Mouse (Mus musculus) neural tube, embryonic 14.5 days (tissue): Measurements from ENCODE around the gene Gabra6. TPM values are rescaled to one million over a fixed set of nuclear protein-coding genes. Genes with fewer than 3 reads are reported as not detected.

Experiments used
- ATAC-seq: fragments of 200-750 bp; cut with Nextera tagmentation; 2 replicates; pipeline ENCODE4 v1.8.0; 2017; ENCODE audit warnings: low read depth, mild to moderate bottlenecking, moderate TSS enrichment, moderate library complexity
- H3K27ac ChIP-seq: fragments of 300-500 bp; sonication (generic); 2 replicates; pipeline ENCODE4 v1.5.1; 2014; ENCODE audit warnings: low read depth, mild to moderate bottlenecking, control low read depth, low read length, moderate library complexity, mixed read lengths
- H3K27me3 ChIP-seq: fragments of 300-500 bp; sonication (generic); 2 replicates; pipeline ENCODE4 v1.6.1; 2014; ENCODE audit warnings: low read length; ENCODE audit not compliant: control insufficient read depth, insufficient read depth
- H3K36me3 ChIP-seq: fragments of 300-500 bp; sonication (generic); 2 replicates; pipeline ENCODE4 v1.6.1; 2014; ENCODE audit warnings: low read length, mixed read lengths; ENCODE audit not compliant: control insufficient read depth, insufficient read depth
- H3K4me1 ChIP-seq: fragments of 300-500 bp; sonication (generic); 2 replicates; pipeline ENCODE4 v1.6.1; 2014; ENCODE audit warnings: low read length; ENCODE audit not compliant: control insufficient read depth, insufficient read depth
- H3K4me2 ChIP-seq: fragments of 300-500 bp; sonication (generic); 2 replicates; pipeline ENCODE4 v1.6.1; 2014; ENCODE audit warnings: mild to moderate bottlenecking, low read depth, low read length, control low read depth
- H3K4me3 ChIP-seq: fragments of 300-500 bp; sonication (generic); 2 replicates; pipeline ENCODE4 v1.5.1; 2014; ENCODE audit warnings: low read depth, low read length, control low read depth, mixed read lengths
- H3K9ac ChIP-seq: fragments of 300-500 bp; sonication (generic); replicated peaks from 2 replicates; pipeline ENCODE4 v1.6.1; 2014; ENCODE audit warnings: low read depth, mild to moderate bottlenecking, control low read depth, low read length, mixed read lengths
- H3K9me3 ChIP-seq: fragments of 300-500 bp; sonication (generic); 2 replicates; pipeline ENCODE4 v1.6.1; 2016; ENCODE audit warnings: low read length; ENCODE audit not compliant: control insufficient read depth
- WGBS: fragments of 180-500 bp; shearing (Covaris S2); extraction: QIAGEN DNeasy Blood & Tissue Kit; methylation state at CpG from one replicate; pipeline ENCODE4 v1.1.7; 2014; 5-methylcytosine and 5-hydroxymethylcytosine counted together
- polyA plus RNA-seq: library from polyadenylated mRNA; unstranded; fragments of >200 nt; fragmentation: Nextera tagmentation; extraction: Ambion mirVana; gene quantifications from 2 replicates; pipeline ENCODE4 v1.2.1, GENCODE M21; 2014

Gene Gabra6
- polyA plus RNA-seq, 1 experiment from 2014 or later = not detected

DNA sequence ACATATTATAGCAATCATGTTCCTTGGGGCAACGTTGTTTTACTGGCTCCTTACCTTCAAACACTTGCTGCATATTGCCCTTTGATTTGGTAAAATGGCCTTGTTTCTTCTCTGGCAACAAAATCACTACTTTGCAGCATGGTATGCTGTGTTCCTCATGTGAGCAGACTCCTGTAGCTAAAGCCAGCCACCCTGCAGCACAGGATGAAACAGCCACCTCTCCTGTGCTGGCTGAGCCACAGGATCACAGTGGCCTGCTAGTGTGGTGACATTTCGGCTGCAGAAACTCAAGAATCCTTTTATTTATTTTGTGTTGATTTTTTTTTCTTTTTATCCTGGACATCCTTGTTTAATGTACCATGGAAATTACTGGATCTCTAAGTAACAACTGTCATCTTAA, 11.8 kb downstream of the Gabra6 start:
- Histone ChIP-seq H3K4me3 (no peak overlapping the region), H3K9me3 (no peaks in the 10 kb centered on the region), H3K4me1 (no peaks in the 10 kb centered on the region), H3K36me3 (no peaks in the 10 kb centered on the region), H3K4me2 (no peak overlapping the region), H3K9ac (no peak overlapping the region), H3K27me3 (no peaks in the 10 kb centered on the region), H3K27ac (no peak overlapping the region)
- no peak for ATAC-seq
- 77% methylated on average over 2 of the region's 2 CpGs for WGBS

DNA sequence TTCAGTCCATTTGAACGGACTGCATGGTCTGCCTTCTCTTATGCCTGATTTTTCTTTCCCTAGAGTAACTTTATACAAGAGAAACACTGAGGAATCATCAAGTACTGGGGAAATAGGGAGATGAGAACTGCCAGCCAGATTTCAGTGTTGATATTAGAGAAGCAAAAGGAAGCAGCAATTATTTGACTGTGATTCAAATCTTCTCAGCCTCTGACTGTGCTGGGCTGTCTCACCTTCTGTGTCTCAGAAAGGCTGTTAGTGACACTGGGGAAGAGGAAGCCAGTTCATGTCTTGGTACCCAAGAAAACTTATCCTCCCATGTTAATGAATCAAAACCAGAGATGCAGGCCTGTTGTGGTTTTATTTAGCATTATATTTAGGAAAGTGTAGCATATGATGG, 14.8 kb downstream of the Gabra6 start:
- 89% methylated on average over 1 of the region's 1 CpGs for WGBS
- H3K27me3 ChIP-seq = no peaks in the 10 kb centered on the region
- no peak overlapping the region for H3K4me3 ChIP-seq
- no peak overlapping the region for H3K4me2 ChIP-seq
- no peaks in the 10 kb centered on the region for H3K9me3 ChIP-seq
- no peak overlapping the region for H3K9ac ChIP-seq
- no peak for ATAC-seq
- H3K27ac ChIP-seq = no peak overlapping the region
- no peaks in the 10 kb centered on the region for H3K4me1 ChIP-seq
- no peaks in the 10 kb centered on the region for H3K36me3 ChIP-seq

DNA sequence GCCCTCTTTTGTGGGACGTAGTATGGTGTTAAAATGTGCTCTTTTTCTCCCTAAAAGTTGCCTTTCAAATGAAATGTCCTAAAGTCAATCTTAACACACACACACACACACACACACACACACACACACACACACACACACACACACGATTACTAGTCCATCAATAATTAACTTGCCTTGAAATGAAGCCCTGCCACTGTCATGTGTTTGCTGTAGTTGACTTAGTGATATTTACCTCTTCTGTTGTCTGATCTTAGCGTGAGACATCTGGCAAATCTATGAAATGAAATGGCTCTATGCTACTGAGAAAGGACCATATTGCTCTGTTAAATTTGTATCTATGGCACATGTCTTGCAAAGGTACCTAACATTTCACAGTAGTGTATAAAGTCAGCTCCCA, 61.9 kb downstream of the Gabra6 start:
- WGBS = 91% methylated on average over 3 of the region's 3 CpGs
- Histone ChIP-seq H3K9me3 (no peaks in the 10 kb centered on the region), H3K4me1 (no peaks in the 10 kb centered on the region), H3K9ac (no peak overlapping the region), H3K27ac (no peak overlapping the region), H3K36me3 (no peaks in the 10 kb centered on the region), H3K27me3 (no peaks in the 10 kb centered on the region), H3K4me2 (no peak overlapping the region), H3K4me3 (no peak overlapping the region)
- no peak for ATAC-seq

Other genes with a start within 250 kb of the Gabra6 start
- 9.6 and 12.4 TPM in 2 replicates for gene Gabra1, start 138.1 kb downstream of the Gabra6 start, polyA plus RNA-seq
- gene Gabrb2, start 98.7 kb upstream of the Gabra6 start, polyA plus RNA-seq = 14.6 and 19.2 TPM in 2 replicates